Mouse (Mus musculus) lung, adult 2 months (tissue): ENCODE measurements around the gene Rnf152. TPM values are rescaled to one million over a fixed set of nuclear protein-coding genes. Genes with fewer than 3 reads are reported as not detected.

Source experiments
- DNase-seq: peaks from one replicate; pipeline ENCODE4 v3.0.0; 2022
- H3K4me1 ChIP-seq: fragments of 200-500 bp; 2 replicates; pipeline ENCODE4 v1.6.1; 2011; ENCODE audit warnings: low read length; ENCODE audit not compliant: control insufficient read depth, insufficient read depth
- H3K4me3 ChIP-seq: fragments of 200-500 bp; replicated peaks from 2 replicates; pipeline ENCODE3; 2011; ENCODE audit warnings: low read depth, mild to moderate bottlenecking, control low read depth, low read length; ENCODE audit errors: extremely low read depth
- CTCF ChIP-seq: fragments of 200-500 bp; IDR thresholded peaks from 2 replicates; pipeline ENCODE4 v1.5.1; 2011; ENCODE audit warnings: mild to moderate bottlenecking, low read length, control low read depth; ENCODE audit not compliant: insufficient read depth
- POLR2A ChIP-seq: fragments of 200-500 bp; IDR thresholded peaks from 2 replicates; pipeline ENCODE4 v1.6.1; 2011; ENCODE audit warnings: low read depth, mild to moderate bottlenecking, control low read depth, low read length, borderline replicate concordance; ENCODE audit errors: extremely low read depth
- WGBS: fragments of 180-500 bp; shearing (Covaris S2); methylation state at CpG from one replicate; pipeline ENCODE4 v1.1.7; 2018; 5-methylcytosine and 5-hydroxymethylcytosine counted together
- polyA plus RNA-seq: library from polyadenylated mRNA; depleted of rRNA; stranded (reverse); fragments of >200 nt; gene quantifications from 2 replicates; pipeline ENCODE4 v1.2.3, GENCODE M21; 2012

Rnf152 gene
- polyA plus RNA-seq, 1 experiment = 0.50 TPM

DNA sequence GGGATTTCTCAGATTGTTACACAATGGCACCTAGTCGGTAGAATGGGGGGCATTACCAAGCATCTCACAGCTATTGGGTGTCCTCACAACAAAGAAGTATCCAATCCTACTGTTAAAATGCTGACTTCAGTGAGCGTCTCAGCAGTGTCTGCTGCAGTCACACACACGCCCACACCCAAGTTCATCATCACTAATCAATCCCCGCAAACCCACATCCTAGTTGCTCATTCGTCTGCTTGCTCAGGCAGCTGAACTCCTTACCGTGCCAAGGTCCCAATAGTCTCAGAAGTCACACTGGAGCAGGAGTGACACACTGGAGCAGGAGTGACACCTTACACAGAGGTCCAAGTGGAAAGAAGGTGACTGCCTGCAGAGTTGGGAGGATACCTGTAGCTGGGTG lies 14.2 kb downstream of the Rnf152 start:
- DNase-seq = no peak
- H3K4me1 ChIP-seq = no peaks in the 10 kb centered on the region
- 85% methylated on average over 6 of the region's 6 CpGs for WGBS
- H3K4me3 ChIP-seq = no peak overlapping the region
- no peak for TF ChIP-seq CTCF
- no peak for TF ChIP-seq POLR2A

DNA sequence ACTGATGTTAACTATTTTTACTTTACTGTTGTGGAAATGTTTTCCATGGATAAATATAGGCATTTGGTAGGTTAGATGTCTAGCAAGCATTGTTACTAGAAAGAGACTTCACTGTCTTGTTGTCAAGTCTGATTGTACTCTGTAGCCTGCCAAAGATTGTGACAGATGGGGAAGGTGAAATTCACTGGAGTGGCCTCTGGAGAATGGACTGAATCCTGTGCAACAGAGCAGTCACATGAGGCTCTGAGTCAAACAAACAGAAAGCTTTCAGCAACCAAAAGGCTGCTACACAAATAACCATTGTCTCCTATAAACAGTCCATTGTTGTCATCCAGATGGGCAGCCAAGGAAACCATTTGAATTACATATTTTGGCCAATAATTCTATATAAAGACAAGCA lies 15.6 kb downstream of the Rnf152 start:
- Histone ChIP-seq H3K4me1 (no peaks in the 10 kb centered on the region), H3K4me3 (no peak overlapping the region)
- TF ChIP-seq POLR2A (no peak), CTCF (no peak)
- DNase-seq = no peak

DNA sequence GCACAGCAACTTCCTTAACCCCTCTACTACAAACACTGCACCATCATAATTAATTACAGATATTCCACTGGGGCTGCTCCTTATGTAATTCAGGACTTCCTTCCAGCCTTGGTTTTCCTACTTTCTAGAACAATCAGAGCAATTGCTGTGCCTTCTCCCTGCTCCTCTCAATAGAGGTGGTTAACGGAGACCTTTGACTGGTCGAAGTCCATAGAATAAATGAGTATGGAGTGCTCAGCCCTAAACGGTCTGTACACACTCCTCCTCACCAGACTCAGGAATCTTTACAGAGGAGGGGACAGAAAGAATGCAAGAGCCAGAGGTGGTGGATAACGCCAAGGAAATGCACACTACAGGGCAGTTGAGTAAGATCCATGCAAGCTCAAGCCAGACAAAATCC lies 19.1 kb downstream of the Rnf152 start:
- 71% methylated on average over 4 of the region's 4 CpGs for WGBS
- no peak overlapping the region for H3K4me3 ChIP-seq
- no peaks in the 10 kb centered on the region for H3K4me1 ChIP-seq
- no peak for DNase-seq
- TF ChIP-seq CTCF = no peak
- no peak for TF ChIP-seq POLR2A

DNA sequence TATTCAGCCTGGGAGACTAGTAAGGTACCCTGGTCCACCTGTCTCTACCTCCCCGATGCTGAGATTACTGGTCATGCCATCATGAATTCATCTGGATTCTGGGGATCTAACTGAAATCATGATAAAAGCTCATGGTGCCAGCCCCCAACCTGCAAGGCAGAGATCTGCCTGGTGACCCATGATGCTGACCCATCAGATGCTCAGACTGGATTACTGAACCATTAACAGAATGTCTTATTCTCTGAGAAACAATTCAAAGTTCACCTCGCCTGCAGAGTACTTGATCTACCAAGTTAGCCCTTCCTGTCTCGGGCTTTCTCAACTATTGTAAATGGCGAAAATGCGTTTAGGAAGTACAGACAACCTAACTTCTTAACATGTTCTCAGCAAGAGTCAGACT lies 20.4 kb downstream of the Rnf152 start:
- no peak overlapping the region for H3K4me3 ChIP-seq
- 89% methylated on average over 5 of the region's 5 CpGs for WGBS
- TF ChIP-seq CTCF (no peak), POLR2A (no peak)
- DNase-seq = no peak
- no peaks in the 10 kb centered on the region for H3K4me1 ChIP-seq

DNA sequence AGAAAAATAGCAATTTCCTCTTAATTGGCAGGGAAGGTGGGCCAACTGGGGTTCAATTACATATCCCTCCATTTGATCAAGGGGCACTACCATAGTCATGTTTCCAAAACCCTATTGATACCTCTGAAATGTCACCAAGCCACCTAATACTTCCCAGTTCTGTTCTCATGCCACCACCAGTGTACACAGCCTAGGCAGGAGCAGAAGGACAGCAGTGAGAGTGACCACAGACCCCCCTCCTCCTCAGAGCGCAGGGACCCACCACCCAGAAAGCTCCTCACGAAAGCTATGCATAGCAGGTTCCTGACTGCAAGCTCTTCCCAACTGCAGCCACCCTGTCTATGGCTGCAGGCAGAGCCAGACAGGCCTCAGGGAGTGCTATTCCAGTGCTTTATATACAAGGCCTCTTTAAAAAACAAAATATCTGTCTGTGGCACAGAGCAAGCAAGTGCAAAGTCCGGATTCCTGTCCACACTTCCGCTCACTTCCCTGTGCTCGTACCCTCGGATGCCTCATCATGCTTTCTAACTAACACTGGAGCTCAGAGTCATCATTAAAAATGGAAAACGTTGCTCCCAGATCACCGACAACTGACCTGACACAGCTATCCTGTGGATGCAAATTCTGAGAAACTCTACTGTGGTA lies 24.3 kb downstream of the Rnf152 start:
- Histone ChIP-seq H3K4me1 (no peaks in the 10 kb centered on the region), H3K4me3 (no peak overlapping the region)
- 94% methylated on average over 8 of the region's 8 CpGs for WGBS
- TF ChIP-seq POLR2A (no peak), CTCF (no peak)
- no peak for DNase-seq

DNA sequence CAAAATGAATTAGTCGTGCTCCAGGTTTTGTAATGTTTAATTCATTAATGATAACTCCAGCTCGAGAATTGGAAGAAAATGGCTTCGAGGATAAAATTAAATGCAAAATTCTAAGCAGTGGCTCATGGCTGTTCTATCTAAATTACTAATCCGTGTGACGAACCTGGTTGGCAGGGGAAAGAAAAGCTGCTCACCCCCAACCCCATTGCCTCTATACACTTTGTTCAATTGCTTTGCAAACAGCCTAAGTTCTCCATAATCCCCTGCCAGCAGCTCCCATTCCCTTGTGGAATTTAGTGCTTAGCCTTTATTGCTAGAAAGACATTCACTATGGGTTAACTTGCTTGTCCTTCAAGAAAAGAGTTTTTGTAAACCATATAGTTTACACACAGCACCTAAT lies 24.9 kb downstream of the Rnf152 start:
- no peak for DNase-seq
- TF ChIP-seq CTCF (no peak), POLR2A (no peak)
- no peak overlapping the region for H3K4me3 ChIP-seq
- no peaks in the 10 kb centered on the region for H3K4me1 ChIP-seq
- WGBS = 77% methylated on average over 5 of the region's 5 CpGs

DNA sequence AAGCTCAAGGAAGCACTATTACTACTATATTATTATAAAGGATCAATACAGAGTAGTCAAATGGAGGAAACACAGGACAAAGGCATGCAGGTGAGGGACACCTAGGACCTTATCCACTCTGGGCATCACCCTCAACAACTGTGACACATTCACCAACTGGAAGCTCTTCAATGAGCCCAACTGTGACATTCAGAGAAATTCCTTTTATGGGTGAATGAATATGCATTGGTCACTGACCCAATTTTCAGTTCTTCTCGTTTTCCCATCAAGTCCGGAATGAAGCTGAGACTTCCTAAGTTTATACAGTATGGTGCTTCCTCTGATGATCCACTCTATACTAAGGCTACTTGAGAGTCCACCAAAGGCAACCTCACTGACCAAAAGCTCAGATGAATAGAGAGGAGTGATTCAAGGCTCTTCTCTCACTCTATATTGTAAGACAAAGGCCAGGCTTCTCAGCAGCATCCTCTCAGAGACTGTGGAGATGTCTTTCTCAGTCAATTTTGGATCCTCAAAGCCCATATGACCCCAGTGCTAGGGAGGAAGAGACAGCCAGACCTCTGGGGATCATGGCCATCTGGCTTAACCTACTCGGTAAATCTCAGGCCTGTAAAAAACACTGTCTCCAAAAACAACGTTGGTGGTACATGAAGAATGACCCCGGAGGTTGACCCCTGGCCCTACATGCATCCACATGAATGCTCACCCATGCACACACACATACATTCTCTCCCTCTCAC lies 25.8 kb downstream of the Rnf152 start:
- 85% methylated on average over 5 of the region's 5 CpGs for WGBS
- no peak for DNase-seq
- H3K4me1 ChIP-seq = no peaks in the 10 kb centered on the region
- TF ChIP-seq POLR2A = no peak
- TF ChIP-seq CTCF = no peak
- H3K4me3 ChIP-seq = no peak overlapping the region

DNA sequence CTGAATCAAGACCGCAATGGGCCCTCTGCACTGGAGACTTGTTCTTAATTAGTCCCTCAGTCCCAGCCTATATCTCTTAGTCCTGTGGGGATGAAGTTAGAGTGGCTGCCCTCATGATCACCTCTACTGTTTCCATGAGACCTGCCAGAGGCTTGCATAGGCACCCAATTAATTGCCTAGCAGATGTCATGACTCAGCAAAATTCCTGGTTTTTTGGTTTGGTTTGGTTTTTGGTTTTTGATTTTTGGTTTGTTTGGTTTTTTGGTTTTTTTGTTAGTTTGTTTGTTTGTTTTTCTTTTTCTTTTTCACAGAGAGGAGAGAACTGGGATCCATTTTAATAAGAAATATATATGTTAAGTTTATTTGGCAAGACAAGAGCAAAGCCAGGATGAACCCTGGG lies 28.7 kb downstream of the Rnf152 start:
- 97% methylated on average over 1 of the region's 1 CpGs for WGBS
- TF ChIP-seq CTCF = no peak
- no peaks in the 10 kb centered on the region for H3K4me1 ChIP-seq
- DNase-seq = no peak
- H3K4me3 ChIP-seq = no peak overlapping the region

DNA sequence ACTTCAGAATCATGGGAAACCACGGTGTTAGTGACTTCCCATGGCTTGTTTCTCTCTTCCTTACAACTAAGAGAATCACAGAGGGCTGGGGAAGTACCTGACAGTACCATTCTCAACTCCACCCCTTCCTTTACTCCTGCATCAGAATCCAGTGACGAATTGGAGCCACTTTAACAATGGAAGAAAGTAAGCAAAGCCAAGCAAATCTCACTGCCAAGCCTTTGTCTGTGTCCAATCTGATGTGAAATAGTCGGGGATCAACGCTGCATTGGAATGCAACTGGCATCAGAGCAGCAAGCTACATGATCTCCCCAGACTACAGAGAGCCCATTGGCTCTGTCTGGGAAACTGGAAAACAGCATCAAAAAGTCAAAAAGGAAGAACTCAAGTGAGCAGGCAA lies 31.9 kb downstream of the Rnf152 start:
- 44% methylated on average over 4 of the region's 4 CpGs for WGBS
- DNase-seq = no peak
- Histone ChIP-seq H3K4me1 (no peaks in the 10 kb centered on the region), H3K4me3 (no peak overlapping the region)
- TF ChIP-seq POLR2A (no peak), CTCF (no peak)
